Mouse (Mus musculus) liver, embryonic 14.5 days (tissue): ENCODE data around the gene Pomp. TPM values are rescaled to one million over a fixed set of nuclear protein-coding genes. Genes with fewer than 3 reads are reported as not detected.

Experiments
- ATAC-seq: fragments of 200-750 bp; cut with Nextera tagmentation; 2 replicates; pipeline ENCODE4 v1.8.0; 2017; ENCODE audit warnings: moderate number of reproducible peaks, mild to moderate bottlenecking, moderate library complexity; ENCODE audit not compliant: insufficient read depth
- DNase-seq, 3 experiments: peaks; one replicate each; pipeline ENCODE4 v3.0.0-alpha.2; 2012 to 2013; ENCODE audit warnings: low read depth in 3 of 3, low spot score in 3 of 3
- H3K27ac ChIP-seq: fragments of 300-500 bp; sonication (generic); 2 replicates; pipeline ENCODE4 v1.5.1; 2014; ENCODE audit warnings: moderate library complexity, mild to moderate bottlenecking, control low read depth, inconsistent platforms
- H3K27me3 ChIP-seq: fragments of 300-500 bp; sonication (generic); 2 replicates; pipeline ENCODE4 v1.6.1; 2014; ENCODE audit warnings: mild to moderate bottlenecking, low read length, moderate library complexity; ENCODE audit not compliant: control insufficient read depth, insufficient read depth
- H3K36me3 ChIP-seq: fragments of 300-500 bp; sonication (generic); replicated peaks from 2 replicates; pipeline ENCODE4 v1.6.1; 2014; ENCODE audit warnings: low read depth; ENCODE audit not compliant: control insufficient read depth, insufficient read depth
- H3K4me1 ChIP-seq, 2 experiments: fragments of 200-500 bp in 1 of 2; fragments of 300-500 bp in 1 of 2; sonication (generic) in 1 of 2; replicated peaks; 2 replicates each; pipeline ENCODE4 v1.6.1; 2012 to 2014; ENCODE audit warnings: antibody characterized with exemption in 1 of 2, inconsistent platforms in 1 of 2, low read length in 1 of 2; ENCODE audit not compliant: control insufficient read depth in 2 of 2, insufficient read depth in 2 of 2
- H3K4me2 ChIP-seq: fragments of 300-500 bp; sonication (generic); 2 replicates; pipeline ENCODE4 v1.6.1; 2014; ENCODE audit warnings: low read depth, mild to moderate bottlenecking, control low read depth, moderate library complexity
- H3K4me3 ChIP-seq, 2 experiments: fragments of 200-500 bp in 1 of 2; fragments of 300-500 bp in 1 of 2; sonication (generic) in 1 of 2; 2 replicates each; pipeline ENCODE4 v1.5.1; 2012 to 2014; ENCODE audit warnings: low read depth in 2 of 2, low read length in 2 of 2, mild to moderate bottlenecking in 2 of 2, control low read depth in 1 of 2, inconsistent platforms in 1 of 2, moderate library complexity in 1 of 2; ENCODE audit not compliant: insufficient read depth in 1 of 2
- H3K9ac ChIP-seq: fragments of 300-500 bp; sonication (generic); replicated peaks from 2 replicates; pipeline ENCODE4 v1.6.1; 2014; ENCODE audit warnings: mild to moderate bottlenecking, control low read depth, moderate library complexity
- H3K9me3 ChIP-seq: fragments of 300-500 bp; sonication (generic); 2 replicates; pipeline ENCODE4 v1.6.1; 2016; ENCODE audit warnings: low read length, mixed read lengths; ENCODE audit not compliant: control insufficient read depth
- CTCF ChIP-seq: IDR thresholded peaks from 2 replicates; pipeline ENCODE4 v1.5.1; 2016; ENCODE audit warnings: antibody characterized with exemption, low read depth, control low read depth
- EP300 ChIP-seq: IDR thresholded peaks from 2 replicates; pipeline ENCODE4 v1.6.1; 2016; ENCODE audit warnings: antibody characterized with exemption, low read depth
- WGBS: fragments of 180-500 bp; shearing (Covaris S2); extraction: QIAGEN DNeasy Blood & Tissue Kit; methylation state at CpG from one replicate; pipeline ENCODE4 v1.1.7; 2014; ENCODE audit not compliant: insufficient replicate concordance; 5-methylcytosine and 5-hydroxymethylcytosine counted together
- polyA plus RNA-seq, 2 experiments: library from polyadenylated mRNA; depleted of rRNA in 1 of 2; stranded (reverse) in 1 of 2; unstranded in 1 of 2; fragments of >200 nt; fragmentation: Nextera tagmentation in 1 of 2; extraction: Ambion mirVana in 1 of 2; gene quantifications; 2 replicates each; pipeline versions ENCODE4 v1.2.1 to v1.2.3; 2012 to 2014

Pomp gene
- polyA plus RNA-seq, 2 experiments = 109 to 261 TPM

GRCm38 (mm10) chr5:147839418-147839817 is 20.8 kb upstream of the Pomp start:
- Histone ChIP-seq H3K36me3 (no peaks in the 10 kb centered on the region), H3K9ac (no peak overlapping the region), H3K27ac (no peak overlapping the region), H3K4me2 (no peak overlapping the region), H3K4me3 (no peak overlapping the region), H3K4me1 (no peaks in the 10 kb centered on the region), H3K27me3 (peaks cover 2% of the 10 kb centered on the region; the same call in 1 of the 2 replicates), H3K9me3 (no peaks in the 10 kb centered on the region)
- TF ChIP-seq EP300 = no peak
- no peak for TF ChIP-seq CTCF
- ATAC-seq (no peak), DNase-seq (no peak)
- WGBS = 52% methylated on average over 12 of the region's 12 CpGs

GRCm38 (mm10) chr5:147843340-147843739 is 16.9 kb upstream of the Pomp start:
- Histone ChIP-seq H3K4me3 (no peak overlapping the region), H3K9ac (no peak overlapping the region), H3K27me3 (no peaks in the 10 kb centered on the region), H3K9me3 (no peaks in the 10 kb centered on the region), H3K4me2 (no peak overlapping the region), H3K27ac (no peak overlapping the region), H3K4me1 (no peaks in the 10 kb centered on the region), H3K36me3 (no peaks in the 10 kb centered on the region)
- ATAC-seq (no peak), DNase-seq (no peak)
- TF ChIP-seq EP300 = no peak
- no peak for TF ChIP-seq CTCF
- WGBS = 53% methylated on average over 7 of the region's 7 CpGs

GRCm38 (mm10) chr5:147845319-147845718 is 14.9 kb upstream of the Pomp start:
- H3K4me2 ChIP-seq = no peak overlapping the region
- no peak overlapping the region for H3K27ac ChIP-seq
- 33% methylated on average over 3 of the region's 3 CpGs for WGBS
- no peaks in the 10 kb centered on the region for H3K4me1 ChIP-seq
- no peak for DNase-seq
- H3K4me3 ChIP-seq = no peak overlapping the region
- H3K36me3 ChIP-seq = no peaks in the 10 kb centered on the region
- H3K9ac ChIP-seq = no peak overlapping the region
- no peaks in the 10 kb centered on the region for H3K27me3 ChIP-seq
- H3K9me3 ChIP-seq = no peaks in the 10 kb centered on the region; the same call in 1 of the 2 replicates
- TF ChIP-seq EP300 = no peak
- no peak for TF ChIP-seq CTCF
- ATAC-seq = no peak

DNA sequence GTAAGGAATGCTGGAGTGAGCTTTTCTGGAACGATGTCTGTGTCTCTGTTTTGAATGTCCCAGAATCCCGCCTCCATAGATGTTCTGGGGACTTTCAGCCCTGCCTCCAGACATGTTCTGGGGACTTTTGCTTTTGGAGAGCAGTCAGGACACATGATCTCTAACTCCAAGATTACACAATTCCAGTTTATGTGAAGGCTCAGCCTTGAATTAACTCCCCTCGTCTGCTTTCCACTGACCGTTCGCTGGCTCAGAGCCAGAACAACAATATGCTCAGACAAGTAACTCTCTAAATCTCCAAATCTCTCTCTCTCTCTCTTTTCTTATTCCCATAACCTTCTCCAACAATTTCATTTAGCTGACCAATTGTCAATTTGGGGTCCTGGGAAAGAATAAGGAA is 12.9 kb upstream of the Pomp start:
- WGBS = 71% methylated on average over 5 of the region's 5 CpGs
- no peak for DNase-seq

DNA sequence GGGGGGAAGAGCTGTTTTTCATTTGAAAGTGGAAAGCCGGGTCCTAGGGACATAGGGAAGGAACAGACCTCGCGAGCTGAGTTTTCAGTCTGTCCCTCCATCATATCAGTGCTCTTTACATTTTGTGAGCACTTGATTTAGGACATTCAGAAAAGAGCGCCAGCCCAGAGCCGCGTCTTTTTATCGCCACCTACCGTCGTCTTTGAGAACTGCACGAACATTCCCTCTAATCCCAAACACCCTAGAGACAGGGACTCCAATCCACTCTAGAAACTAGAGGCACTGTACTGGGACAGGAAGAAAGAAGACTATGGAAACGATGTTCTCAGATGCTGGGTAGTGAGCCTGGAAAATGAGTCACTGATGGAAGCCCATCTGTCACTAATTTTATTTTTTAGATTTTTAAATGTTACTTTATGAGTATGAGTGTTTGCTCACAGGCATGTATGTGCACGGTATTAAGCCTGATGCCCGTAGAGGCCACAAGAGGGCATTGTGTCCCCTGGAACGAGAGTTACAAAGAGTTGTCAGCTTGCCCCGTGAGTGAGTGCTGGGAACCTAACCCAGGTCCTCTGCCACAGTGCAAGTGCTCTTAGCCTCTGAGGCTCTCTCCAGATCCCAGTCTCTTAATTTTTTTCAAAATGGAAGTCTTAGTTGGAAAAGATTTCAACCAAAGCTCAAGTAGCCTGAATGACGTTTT is 11.9 kb upstream of the Pomp start:
- TF ChIP-seq CTCF (peak; percentile 77), EP300 (no peak)
- Histone ChIP-seq H3K9ac (no peak overlapping the region), H3K4me2 (no peak overlapping the region), H3K4me3 (no peak overlapping the region), H3K27ac (no peak overlapping the region), H3K4me1 (no peaks in the 10 kb centered on the region), H3K9me3 (no peaks in the 10 kb centered on the region; the same call in 1 of the 2 replicates), H3K36me3 (no peaks in the 10 kb centered on the region), H3K27me3 (no peaks in the 10 kb centered on the region)
- DNase-seq = peak in 2 of 3 experiments; percentile 15 to 20
- no peak for ATAC-seq
- 20% methylated on average over 16 of the region's 16 CpGs for WGBS

More for the DNA sequence above, 12.9 kb upstream of the Pomp start:
- no peak for ATAC-seq
- TF ChIP-seq CTCF = no peak
- no peak for TF ChIP-seq EP300
- no peaks in the 10 kb centered on the region; the same call in 1 of the 2 replicates for H3K9me3 ChIP-seq
- no peak overlapping the region for H3K4me3 ChIP-seq
- H3K4me2 ChIP-seq = no peak overlapping the region
- H3K4me1 ChIP-seq = no peaks in the 10 kb centered on the region
- H3K36me3 ChIP-seq = no peaks in the 10 kb centered on the region
- no peak overlapping the region for H3K9ac ChIP-seq
- no peaks in the 10 kb centered on the region for H3K27me3 ChIP-seq
- H3K27ac ChIP-seq = no peak overlapping the region
